In genomic region chr15:11065528-11066171, GRCm38 (mm10) we compare ENCODE assay signal across 9 mouse cellular contexts. TPM values are rescaled to one million over a fixed set of nuclear protein-coding genes. Genes with fewer than 3 reads are reported as not detected.
DNase-seq lines count a peak whose midpoint lies in the region; ATAC-seq and TF ChIP-seq lines count a peak whose summit lies in the region.
"Had no signal": no experiment of that assay in that cellular context is flagged by ENCODE, and none has a peak within 500 bp of the region (broad histone marks: within the 10 kb centered on the region; RNA-seq: fewer than 3 reads in every experiment).

No protein-coding gene starts in this region.

- peak overlapping the region; percentile 16; the same call in 1 of the 2 replicates for H3K4me3 ChIP-seq in forebrain, embryonic 11.5 days (ENCODE audit: low read depth, low read length)
- H3K4me3 ChIP-seq in intestine, postnatal 0 days (ENCODE audit: low read depth, low read length) = peak overlapping the region; percentile 37

- DNase-seq in kidney, adult 18-20 months = peak; percentile 8
- no peak for DNase-seq in kidney, postnatal 14 days
- DNase-seq in forebrain, embryonic 11.5 days (ENCODE audit: low spot score) = no peak
- peak; percentile 27 for DNase-seq in neural tube, embryonic 10.5 days (ENCODE audit: extremely low spot score, low spot score)
- no peak for DNase-seq in thymus, postnatal 36 days
- no peak for DNase-seq in right cerebral cortex, postnatal 14 days
- DNase-seq in thymus, postnatal 14 days = no peak
- DNase-seq: cerebellum, adult 11 months had no signal

- no peaks in the 10 kb centered on the region for H3K9me3 ChIP-seq in forebrain, embryonic 11.5 days (ENCODE audit: control insufficient read depth, low read length)
- H3K9me3 ChIP-seq in intestine, postnatal 0 days (ENCODE audit: control insufficient read depth) = no peaks in the 10 kb centered on the region

- no peak overlapping the region for H3K27ac ChIP-seq in forebrain, embryonic 11.5 days (ENCODE audit: low read depth, low read length)
- 0 out of 2 replicates have a peak overlapping the region, but pooled peaks have one; percentile 62 for H3K27ac ChIP-seq in intestine, postnatal 0 days (ENCODE audit: low read depth, low read length)

- H3K4me1 ChIP-seq in forebrain, embryonic 11.5 days (replicated peaks; ENCODE audit: control insufficient read depth, insufficient read depth, low read length) = peaks cover 3% of the 10 kb centered on the region; the same call in 1 of the 2 replicates
- H3K4me1 ChIP-seq in intestine, postnatal 0 days (replicated peaks; ENCODE audit: control insufficient read depth, insufficient read depth, low read length) = no peaks in the 10 kb centered on the region; the same call in 1 of the 2 replicates

- no peaks in the 10 kb centered on the region for H3K36me3 ChIP-seq in forebrain, embryonic 11.5 days (ENCODE audit: control insufficient read depth, insufficient read depth, low read length)
- no peaks in the 10 kb centered on the region for H3K36me3 ChIP-seq in intestine, postnatal 0 days (ENCODE audit: control insufficient read depth, insufficient read depth)

- 13% methylated on average over 9 of the region's 9 CpGs for WGBS in forebrain, embryonic 11.5 days
- WGBS in intestine, postnatal 0 days = 19% methylated on average over 9 of the region's 9 CpGs

- no peaks in the 10 kb centered on the region; the same call in 1 of the 2 replicates for H3K27me3 ChIP-seq in forebrain, embryonic 11.5 days (ENCODE audit: control insufficient read depth, insufficient read depth, low read length)
- H3K27me3 ChIP-seq in intestine, postnatal 0 days (replicated peaks; ENCODE audit: control insufficient read depth, insufficient read depth, low read length) = no peaks in the 10 kb centered on the region

- no peak for TF ChIP-seq CTCF in intestine, postnatal 0 days (IDR thresholded peaks at IDR 0.05; ENCODE audit: low read depth)

- no peak overlapping the region; the same call in 1 of the 2 replicates for H3K9ac ChIP-seq in forebrain, embryonic 11.5 days (ENCODE audit: low read length)
- H3K9ac ChIP-seq in intestine, postnatal 0 days (ENCODE audit: low read depth, low read length) = no peak overlapping the region

- H3K4me2 ChIP-seq in forebrain, embryonic 11.5 days (ENCODE audit: low read depth, low read length, severe bottlenecking) = peak overlapping the region; percentile 41; the same call in 1 of the 2 replicates
- peak overlapping the region; percentile 63 for H3K4me2 ChIP-seq in intestine, postnatal 0 days (replicated peaks; ENCODE audit: low read depth)

- ATAC-seq in forebrain, embryonic 11.5 days (replicated peaks; ENCODE audit: low FRiP score) = no peak
- no peak for ATAC-seq in intestine, postnatal 0 days

RNA-seq across cellular contexts. Expression of gene Adamts12, which starts 1.1 kb away (rescaled TPM):
- polyA plus RNA-seq in forebrain, embryonic 11.5 days (2014; fragmentation: Nextera tagmentation; extraction: Ambion mirVana) = 2.1 and 2.4 TPM in 2 replicates
- 0.70 and 1.1 TPM in 2 replicates for polyA plus RNA-seq in intestine, postnatal 0 days (2015; fragmentation: Nextera tagmentation; extraction: Ambion mirVana)

RNA-seq across cellular contexts. Expression of gene Rxfp3, which starts 27.9 kb away (rescaled TPM):
- polyA plus RNA-seq in forebrain, embryonic 11.5 days (2014; fragmentation: Nextera tagmentation; extraction: Ambion mirVana) = 0.76 and 1.1 TPM in 2 replicates
- 0.05 and 0.12 TPM in 2 replicates for polyA plus RNA-seq in intestine, postnatal 0 days (2015; fragmentation: Nextera tagmentation; extraction: Ambion mirVana)

Comparison
In these comparisons a context has a peak if more than half of its experiments do, and no peak if none do; other contexts are left out.
1. DNase-seq: peak in kidney, adult 18-20 months (single experiment) and neural tube, embryonic 10.5 days (single experiment); none in kidney, postnatal 14 days (single experiment), forebrain, embryonic 11.5 days (single experiment), thymus, postnatal 36 days (0 of 2), right cerebral cortex, postnatal 14 days (single experiment) and thymus, postnatal 14 days (single experiment).